Mouse (Mus musculus) heart, postnatal 25 days (tissue): Measurements from ENCODE around the gene Uba52. TPM values are rescaled to one million over a fixed set of nuclear protein-coding genes. Genes with fewer than 3 reads are reported as not detected.

Experiments
- DNase-seq: peaks from one replicate; pipeline ENCODE4 v3.0.0; 2022; ENCODE audit warnings: low spot score
- intact Hi-C: fragments of 180-260 bp; cut with DNase I; formaldehyde crosslinking; loops from one replicate; pipeline ENCODE4 v1.15.1; 2025
- total RNA-seq, 2 experiments: library from RNA; stranded (reverse); gene quantifications; 2 replicates each; pipeline ENCODE4 v1.2.3; 2021

Gene Uba52
- 1,000 to 10,000 TPM; 1,533 to 1,573 TPM for total RNA-seq

DNA sequence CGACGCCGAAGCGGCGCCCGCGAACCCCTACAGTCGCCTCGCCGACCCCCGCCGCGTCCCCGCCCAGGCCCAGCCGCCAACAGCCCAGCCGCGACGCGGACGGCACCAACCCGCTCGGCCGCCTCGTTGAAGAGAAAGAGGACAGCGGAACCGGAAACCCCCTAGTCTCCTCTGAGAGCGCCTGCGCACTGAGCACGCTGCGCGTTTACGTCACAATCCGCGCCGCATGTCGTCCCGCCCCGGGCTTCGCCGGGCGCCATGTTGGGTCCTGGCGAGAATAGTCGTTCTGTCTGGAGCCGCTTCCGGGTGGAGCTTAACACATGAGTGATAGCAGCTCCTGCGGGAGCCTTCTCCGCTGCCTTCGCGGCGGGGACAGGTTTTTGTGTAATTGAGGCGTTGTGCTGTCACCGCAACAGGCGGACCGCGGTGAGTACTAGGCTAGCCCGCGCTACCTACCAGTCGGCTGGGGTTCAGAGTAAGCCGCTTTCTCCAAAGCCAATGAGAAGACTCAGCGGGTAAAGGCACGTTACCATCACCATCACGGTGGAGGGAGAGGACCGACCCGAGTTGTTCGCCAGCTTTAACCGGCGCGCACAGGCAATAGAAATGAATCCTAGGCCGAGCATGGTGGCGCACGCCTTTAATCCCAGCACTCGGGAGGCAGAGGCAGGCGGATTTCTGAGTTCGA is at the start of gene Uba52:
Uba52 (minus strand) TSS at position 574 of the 688 bp plus-strand sequence.
- DNase-seq = peak; percentile 96
- intact Hi-C loops = no loop called here

DNA sequence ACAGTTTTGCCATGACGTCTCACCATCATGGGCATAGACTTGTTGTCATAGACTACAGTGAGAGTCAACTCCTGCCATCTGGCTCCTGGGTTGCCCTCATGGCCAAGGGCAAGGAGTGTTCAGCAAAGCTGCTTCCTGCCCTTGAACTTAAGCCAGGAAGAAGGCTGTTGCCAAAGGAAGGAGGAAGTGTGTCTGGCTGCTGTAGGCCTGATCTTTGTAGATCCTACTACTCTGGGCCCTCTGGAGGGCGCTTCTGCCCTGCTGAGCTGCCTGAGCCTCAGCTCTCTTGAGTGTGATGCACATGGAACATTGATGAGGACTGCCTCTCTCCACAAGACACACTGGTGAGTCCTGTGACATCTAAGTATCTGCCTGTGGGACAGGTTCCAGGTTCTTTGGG is 49.5 kb upstream of the Uba52 start:
- DNase-seq = peak; percentile 66
- intact Hi-C loops = loop anchor here (1.0 kb wide), 1 partner anchor 25 kb away; no protein-coding TSS in a partner anchor

DNA sequence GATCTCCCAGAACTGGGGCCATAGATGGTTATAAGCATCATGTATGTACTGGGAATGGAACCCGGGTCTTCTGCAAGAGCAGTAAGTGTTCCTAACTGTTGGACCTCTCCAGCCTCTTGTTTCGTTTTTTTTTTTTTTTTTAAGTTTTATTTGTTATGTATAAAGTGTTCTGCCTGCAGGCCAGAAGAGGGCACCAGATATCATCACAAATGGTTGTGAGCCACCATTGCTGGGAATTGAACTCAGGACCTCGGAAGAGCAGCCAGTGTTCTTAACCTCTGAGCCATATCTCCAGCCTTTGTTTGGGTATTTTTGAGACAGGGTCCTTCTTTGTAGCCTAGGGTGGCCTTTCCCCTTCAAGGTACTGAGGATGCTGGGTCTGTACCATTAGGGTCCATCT is 48.4 kb upstream of the Uba52 start:
- intact Hi-C loops = loop anchor here (2.0 kb wide), 1 partner anchor 52 kb away; no protein-coding TSS in a partner anchor
- no peak for DNase-seq

DNA sequence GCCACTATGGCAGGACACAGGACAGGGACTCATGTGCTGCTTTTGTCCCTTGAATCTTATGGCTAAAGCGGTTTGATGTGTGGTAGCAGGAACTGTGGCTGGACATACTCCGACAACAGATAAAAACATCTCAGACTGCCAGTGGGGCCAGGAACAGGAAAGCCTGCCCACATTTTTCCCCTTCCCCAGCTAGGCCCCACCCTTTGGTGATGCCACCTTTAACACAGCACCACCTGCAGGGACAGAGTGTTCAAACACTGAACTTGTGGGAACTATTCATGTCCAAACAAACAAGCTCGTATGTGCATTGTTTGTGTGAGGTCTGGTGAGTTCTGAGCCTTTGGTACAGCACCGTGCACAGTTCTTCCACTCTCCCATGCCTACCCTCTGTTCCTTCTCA is 47.7 kb upstream of the Uba52 start:
- no peak for DNase-seq
- intact Hi-C loops = loop anchor here (2.0 kb wide), 1 partner anchor 52 kb away; no protein-coding TSS in a partner anchor

DNA sequence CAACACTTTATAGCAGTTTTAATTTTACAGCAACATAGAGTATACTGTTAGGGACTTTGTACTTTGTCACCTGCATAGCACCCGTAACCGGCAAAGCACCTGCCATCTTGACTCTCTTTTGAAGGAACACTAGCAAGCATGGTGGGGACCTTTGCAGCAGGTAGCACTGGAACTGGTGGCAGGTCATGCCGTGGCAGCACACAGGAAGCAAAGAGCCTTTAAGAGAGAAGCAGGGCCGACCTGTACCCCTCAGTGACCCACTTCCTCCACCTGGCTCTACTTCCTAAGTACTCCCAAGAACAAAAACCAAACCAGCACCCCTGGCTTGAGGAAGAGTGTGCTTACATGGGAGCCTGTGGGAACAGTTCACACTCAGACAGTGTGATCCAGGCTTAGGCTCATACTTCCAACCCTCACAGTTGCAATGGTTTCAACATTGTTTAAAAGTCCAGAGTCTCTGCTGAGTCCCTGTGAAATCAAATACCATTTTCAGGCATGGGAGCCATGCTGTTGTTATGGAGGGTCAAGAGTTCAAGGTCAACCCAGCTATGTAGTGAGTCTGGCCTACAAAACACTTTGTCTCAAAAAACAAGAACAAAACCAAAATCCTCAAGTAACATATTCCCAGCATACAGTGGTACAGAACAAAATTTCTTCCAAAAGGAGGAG is 44.6 kb upstream of the Uba52 start:
- DNase-seq = no peak
- intact Hi-C loops = no loop called here

DNA sequence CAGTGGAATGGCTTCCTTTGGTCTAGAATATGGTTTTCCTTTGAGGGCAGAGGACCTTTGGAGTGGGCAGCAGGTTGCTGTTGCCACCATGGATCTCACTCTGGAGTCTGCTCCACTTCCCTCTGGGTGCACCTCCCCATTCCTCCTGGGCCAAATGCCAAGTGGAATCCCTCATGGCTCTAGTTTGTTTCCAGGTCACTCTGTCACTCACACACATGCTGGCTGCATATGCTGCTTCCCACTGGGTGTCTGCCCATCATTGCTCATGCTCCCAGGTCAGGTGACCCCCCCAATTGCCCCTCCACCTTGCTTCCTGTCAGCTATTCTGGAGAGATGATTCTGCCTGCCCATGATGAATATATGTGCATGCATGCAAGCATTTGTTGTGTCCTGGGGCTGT is 43.1 kb upstream of the Uba52 start:
- intact Hi-C loops = no loop called here
- peak; percentile 51 for DNase-seq

DNA sequence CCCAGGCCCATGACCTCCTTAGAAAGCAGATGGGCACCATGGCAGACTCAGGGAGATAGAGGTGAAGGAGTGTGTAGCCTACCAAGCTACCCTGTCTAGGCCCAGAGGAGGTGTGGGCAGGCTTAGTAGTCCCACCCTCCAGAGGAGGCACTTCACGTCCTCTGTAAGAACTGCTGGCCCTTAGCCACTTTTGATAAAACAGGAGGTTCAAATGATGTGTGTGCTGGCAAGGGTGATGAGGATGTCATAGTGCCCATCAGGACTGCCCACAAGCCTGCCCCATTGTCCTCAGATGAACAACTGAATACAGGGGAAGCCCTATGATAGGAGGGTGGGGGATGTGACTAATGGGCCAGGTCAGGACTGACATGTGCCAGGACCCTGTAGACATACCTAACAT is 42.2 kb upstream of the Uba52 start:
- DNase-seq = no peak
- intact Hi-C loops = no loop called here

DNA sequence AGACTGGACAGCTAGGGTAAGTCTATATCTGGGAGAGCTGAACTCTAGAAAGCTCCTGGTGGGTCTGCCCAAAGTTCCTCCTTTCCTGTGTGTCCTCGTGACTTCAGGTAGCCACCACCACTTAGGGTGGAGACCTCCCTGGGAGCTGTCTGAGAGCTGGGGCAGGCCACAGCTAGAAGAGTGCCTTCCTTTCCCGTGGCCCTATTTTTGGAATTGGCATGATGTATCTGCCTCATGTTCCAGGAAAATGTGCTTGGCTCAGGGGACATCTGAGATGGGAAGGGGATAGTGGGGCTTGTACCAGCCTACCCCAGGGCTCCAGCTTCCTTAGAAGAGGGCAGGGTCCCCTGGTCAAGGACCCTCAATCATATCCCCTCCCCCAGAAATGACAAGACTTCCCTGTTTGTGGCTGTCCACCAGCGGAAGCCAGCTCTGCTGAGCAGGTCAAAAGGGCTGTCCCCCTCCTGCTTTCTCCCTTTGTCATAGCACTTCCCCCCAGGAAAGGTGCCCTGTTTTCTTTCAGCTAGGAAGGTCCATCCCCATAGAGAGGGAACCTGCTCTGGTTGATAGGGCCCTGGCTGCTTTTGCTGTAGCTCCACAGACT is 41.1 kb upstream of the Uba52 start:
- DNase-seq = no peak
- intact Hi-C loops = no loop called here

DNA sequence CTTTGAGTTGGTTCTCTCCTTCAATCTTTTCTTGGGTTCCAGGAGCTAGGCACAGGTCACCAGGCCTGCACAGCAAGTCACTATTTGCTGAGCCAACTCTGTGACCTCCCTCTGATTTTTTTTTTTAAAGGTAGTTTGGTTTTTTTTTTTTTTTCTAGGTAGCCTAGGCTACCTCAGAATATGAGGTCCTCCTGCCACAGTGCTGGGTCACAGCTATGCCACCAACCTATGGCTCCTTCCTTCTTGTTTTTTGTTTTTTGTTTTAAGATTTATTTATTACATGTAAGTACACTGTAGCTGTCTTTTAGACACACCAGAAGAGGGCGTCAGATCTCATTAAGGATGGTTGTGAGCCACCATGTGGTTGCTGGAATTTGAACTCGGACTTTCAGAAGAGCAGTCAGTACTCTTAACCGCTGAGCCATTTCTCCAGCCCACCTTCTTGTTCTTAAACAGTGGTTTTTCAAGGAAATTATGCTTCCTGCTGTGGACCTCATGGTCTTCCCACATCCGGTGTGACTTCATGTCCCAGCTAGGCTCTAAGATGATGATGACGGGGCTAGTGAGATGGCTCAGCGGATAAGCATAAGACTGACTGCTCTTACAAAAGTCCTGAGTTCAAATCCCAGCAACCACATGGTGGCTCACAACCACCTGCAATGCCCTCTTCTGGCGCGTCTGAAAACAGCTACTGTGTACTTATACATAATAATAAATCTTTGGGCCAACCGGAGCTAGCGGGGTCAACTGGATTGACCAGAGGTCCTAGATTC is 39.0 kb upstream of the Uba52 start:
- intact Hi-C loops = loop anchor here (10.0 kb wide), 1 partner anchor 45 kb away; the partner anchor contains the start of gene Isyna1
- DNase-seq = no peak

DNA sequence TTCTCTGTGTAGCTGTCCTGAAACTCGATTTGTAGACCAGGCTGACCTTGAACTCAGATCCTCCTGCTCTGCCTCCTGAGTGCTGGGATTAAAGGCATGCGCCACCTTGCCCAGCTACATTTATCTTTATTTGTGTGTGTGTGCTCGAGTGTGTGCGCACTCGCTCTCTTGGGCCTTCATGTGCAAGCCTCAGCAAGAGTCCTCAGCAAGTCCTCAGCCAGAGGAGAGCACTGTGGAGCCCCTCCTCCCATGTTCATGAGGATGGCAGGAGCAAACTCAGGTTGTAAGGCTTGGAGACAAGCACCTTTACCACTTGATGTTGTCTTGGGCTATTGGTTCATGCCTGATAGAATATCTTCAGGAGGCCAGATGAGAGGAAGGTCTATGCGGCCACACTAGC is 37.2 kb upstream of the Uba52 start:
- intact Hi-C loops = loop anchor here (10.0 kb wide), 1 partner anchor 47 kb away; the partner anchor contains the start of gene Isyna1
- no peak for DNase-seq

DNA sequence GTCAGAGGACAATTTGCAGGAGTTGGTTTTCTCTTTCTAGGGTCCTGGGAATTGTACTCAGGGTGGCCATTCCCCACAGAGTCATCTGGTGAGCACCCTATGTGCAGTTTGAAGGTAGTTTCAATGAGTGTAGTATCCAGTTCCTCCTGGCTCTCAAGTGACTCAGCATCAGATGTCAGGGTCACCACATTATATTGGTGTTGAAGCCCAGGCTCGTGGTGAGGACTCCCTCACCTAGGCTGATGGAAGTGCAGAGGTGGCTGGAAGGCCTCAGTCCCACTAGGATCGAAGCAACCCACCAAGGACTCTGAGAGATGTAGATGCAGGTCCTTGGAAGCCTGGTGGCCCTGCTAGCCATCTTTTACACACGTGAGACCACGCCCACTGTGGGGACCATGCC is 35.8 kb upstream of the Uba52 start:
- intact Hi-C loops = loop anchor here (10.0 kb wide), 1 partner anchor 48 kb away; the partner anchor contains the start of gene Isyna1
- DNase-seq = no peak

DNA sequence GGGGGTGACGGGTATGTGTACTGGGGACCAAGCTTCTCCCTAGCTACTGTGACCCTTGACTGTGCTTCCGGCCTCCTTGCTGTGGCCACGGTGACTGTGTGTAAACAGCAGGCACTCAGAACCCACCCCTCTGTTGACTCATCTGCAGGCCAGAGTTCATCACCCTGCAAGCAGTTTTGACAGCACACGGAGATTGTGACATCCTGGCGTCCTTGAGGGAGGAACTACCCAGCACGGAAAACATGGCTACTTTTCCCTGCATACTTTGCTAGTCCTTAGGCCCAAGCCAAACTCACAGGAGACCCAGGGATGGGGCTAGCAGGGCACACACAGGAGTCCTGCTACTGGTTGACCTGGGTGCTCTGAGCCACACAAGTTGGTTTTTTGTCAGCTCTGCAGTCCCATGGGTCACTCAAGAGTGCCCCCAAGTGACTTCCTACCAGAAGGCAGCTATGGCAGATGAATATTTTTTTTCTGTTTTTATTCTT is 33.6 kb upstream of the Uba52 start:
- intact Hi-C loops = loop anchor here (10.0 kb wide), 1 partner anchor 51 kb away; the partner anchor contains the start of gene Isyna1
- peak; percentile 45 for DNase-seq

DNA sequence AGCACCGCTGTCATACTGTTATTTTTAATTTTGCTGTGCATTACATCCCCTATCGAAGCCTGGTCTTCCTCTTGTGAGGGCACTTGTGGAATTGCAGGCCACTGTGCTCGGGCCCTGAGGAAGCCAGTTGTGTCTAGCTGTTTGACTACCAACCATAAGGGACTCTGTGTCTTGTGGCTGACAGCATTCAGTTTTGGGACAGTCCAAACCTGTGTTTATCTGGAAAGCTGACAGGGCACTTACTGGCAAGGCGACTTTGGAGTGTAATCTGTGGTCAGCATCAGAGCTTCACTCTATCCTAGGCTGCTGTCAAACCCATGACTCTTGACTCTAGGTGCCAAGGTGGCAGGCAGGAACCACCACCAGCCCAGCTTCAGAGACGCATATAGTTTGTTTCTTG is 30.5 kb upstream of the Uba52 start:
- no peak for DNase-seq
- intact Hi-C loops = loop anchor here (10.0 kb wide), 1 partner anchor 54 kb away; the partner anchor contains the start of gene Isyna1

DNA sequence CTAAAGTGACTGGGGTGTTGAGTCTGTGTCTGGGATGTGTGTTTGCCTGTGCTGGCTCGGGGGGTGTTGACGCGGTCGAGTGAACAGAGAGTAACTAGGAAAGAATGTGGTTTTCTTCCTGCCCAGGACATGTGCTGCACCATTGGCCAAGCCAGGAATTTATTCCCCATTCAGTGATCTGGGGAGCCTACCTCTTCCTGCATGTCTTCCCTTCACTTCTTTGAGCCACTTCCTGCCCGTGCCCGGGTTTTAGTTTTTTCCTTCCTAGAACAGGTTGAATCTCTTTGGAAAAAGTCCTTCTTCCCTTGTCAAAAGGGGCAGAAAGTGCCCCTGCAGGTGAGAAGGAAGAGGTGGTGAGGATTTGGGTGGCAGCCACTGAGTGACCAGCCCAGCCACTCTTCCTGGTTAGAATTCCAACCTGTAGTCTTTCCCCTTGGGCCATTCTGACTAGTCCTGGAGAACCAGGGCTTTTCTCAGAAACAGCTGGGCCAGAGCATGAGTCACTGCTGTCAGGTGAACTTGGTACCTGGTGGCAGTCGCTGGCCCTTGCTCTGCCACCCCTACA is 30.0 kb upstream of the Uba52 start:
- intact Hi-C loops = loop anchor here (10.0 kb wide), 1 partner anchor 54 kb away; the partner anchor contains the start of gene Isyna1
- DNase-seq = no peak

DNA sequence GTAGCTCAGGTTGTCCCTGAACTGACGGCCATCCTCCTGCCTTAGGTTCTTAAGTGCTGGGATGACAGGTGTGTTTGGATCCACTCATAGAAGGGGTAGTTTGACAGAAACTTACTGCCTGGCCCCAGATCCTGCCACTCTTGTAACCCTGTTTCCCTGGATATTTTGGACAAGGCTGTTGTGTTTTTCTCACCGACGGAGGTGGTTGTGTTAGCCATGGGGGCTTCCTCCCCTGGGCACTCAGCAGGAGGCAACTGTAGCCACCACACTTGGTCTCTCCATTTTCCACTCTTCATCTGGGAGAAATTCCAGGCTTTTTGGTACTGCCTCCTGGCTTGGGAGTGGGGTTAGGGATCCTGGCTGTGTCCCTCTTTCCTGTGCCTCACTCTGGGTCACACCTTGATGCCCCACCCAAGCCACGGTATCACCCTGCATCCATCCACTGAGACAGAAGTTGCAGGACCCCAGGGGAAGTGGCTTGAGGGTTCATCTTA is 29.5 kb upstream of the Uba52 start:
- no peak for DNase-seq
- intact Hi-C loops = loop anchor here (10.0 kb wide), 1 partner anchor 55 kb away; the partner anchor contains the start of gene Isyna1

DNA sequence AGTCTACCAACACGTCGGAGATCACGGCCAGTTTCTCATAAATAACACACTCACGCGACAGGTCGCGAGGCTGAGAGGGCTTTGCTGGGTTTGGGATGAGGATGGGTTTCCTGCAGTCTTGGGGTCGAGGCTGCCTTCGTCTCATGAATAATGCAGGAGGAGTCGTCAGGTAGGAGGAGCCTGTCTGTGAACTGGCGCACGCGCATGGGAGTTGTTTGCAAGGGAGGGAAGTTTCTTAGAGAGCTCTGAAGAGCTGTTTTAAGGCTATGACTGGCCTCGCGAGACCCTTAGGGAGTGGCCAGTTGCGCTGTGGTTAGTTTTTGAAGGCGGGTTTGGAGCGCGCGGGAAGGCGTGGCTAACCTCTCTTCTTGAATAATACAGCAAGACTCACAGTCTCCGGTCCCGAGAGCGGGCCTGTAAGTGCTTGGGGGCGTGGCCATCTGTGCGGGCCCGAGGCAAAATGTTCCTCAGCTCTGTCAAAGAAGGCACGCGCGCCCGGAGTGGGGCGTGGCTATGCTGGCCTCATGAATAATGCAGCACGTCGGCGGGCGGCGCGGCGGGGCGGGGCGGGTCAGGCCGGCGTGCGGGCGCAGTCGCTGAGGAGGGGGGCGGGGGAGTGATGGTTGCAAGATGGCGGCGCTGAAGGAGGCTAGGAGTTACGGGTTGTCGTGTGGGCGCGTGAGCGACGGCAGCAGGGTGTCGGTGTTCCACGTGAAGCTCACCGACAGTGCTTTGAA is 28.6 kb upstream of the Uba52 start, which contains the start of gene Ell:
Ell (plus strand) TSS at position 381 of the 737 bp plus-strand sequence.
- intact Hi-C loops = loop anchor here (10.0 kb wide), 1 partner anchor 226 kb away; the partner anchor contains the start of gene Mpv17l2
- DNase-seq = peak; percentile 99

DNA sequence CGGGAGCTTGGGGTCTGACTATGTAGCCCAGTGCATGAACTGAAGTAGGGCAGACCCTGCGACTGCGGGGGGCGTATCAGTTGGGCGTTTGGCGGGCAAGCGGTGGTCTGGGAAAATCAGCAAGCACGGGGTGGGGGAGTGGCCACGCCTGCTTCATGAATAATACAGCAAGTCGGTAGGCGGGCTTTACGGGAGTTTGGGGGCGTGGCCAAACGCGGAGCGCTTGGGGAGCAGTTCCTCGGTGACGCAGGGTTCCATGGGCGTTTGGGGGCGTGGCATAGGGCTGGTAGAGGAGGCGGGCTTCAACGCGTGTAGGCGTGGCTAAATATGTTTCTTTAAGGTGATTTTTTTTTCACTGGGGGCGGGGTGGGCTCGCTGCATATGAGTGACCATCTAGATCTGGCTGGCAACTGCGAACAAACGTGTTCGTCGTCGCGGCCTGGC is 28.1 kb upstream of the Uba52 start:
- DNase-seq = peak; percentile 98
- intact Hi-C loops = loop anchor here (10.0 kb wide), 1 partner anchor 226 kb away; the partner anchor contains the start of gene Mpv17l2

DNA sequence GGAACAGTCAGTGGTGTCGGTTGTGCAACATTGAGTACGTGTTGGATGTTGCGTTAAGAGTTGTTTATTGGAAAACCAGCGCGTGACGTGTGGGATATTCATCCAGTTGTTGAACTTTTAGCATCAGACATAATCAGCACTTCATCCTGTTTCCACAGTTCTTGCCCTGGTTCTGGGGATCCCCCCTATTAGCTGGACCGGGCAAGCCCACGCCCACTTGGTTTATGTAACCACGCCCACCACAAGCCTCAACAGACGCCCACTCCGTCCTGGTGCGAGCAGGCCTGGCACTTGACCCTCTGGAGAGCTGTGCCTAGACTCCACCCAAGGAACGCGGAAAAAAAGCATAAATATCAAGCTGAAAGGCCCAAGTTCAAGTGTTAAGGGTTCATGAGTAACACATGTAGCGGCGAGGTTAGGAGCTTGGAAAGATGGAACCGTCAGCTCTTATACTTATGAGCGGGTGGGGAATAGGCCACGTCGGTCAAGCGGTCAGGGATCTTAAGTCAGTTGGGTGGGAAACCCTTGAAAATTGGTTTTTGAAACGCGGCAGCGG is 27.5 kb upstream of the Uba52 start:
- DNase-seq = peak; percentile 72
- intact Hi-C loops = loop anchor here (10.0 kb wide), 1 partner anchor 227 kb away; the partner anchor contains the start of gene Mpv17l2
